Mouse (Mus musculus) adrenal gland, postnatal 14 days (tissue): ENCODE data around the gene Fam214a. TPM values are rescaled to one million over a fixed set of nuclear protein-coding genes. Genes with fewer than 3 reads are reported as not detected.

Experiments
- total RNA-seq: library from RNA; stranded (reverse); gene quantifications from 2 replicates; pipeline ENCODE4 v1.2.3, GENCODE M21; 2021

Fam214a gene
- total RNA-seq, 1 experiment from 2014 or later = 80.4 TPM

Other genes with a start within 250 kb of the Fam214a start
- gene Onecut1, start 91.0 kb upstream of the Fam214a start, total RNA-seq = 0.19 and 7.6 TPM in 2 replicates
- 319 and 329 TPM in 2 replicates for gene Arpp19, start 84.7 kb downstream of the Fam214a start, total RNA-seq
- 36.4 and 42.2 TPM in 2 replicates for gene Myo5a, start 118.1 kb downstream of the Fam214a start, total RNA-seq